Mouse (Mus musculus): ENCODE results near the gene Insr.
"Not testable (repeated sequence)": the region's sequence is repeated elsewhere in the genome, so short reads cannot be mapped to it uniquely, and the experiment has no call there.

Gene Insr

GRCm38 (mm10) chr8:3191006-3191405 lies 88.4 kb downstream of the Insr start:
- no peak for DNase-seq (ENCODE audit: low read depth, low spot score)

GRCm38 (mm10) chr8:3187456-3187855 lies 92.0 kb downstream of the Insr start:
- no peak for DNase-seq (ENCODE audit: low read depth, low spot score)

GRCm38 (mm10) chr8:3179930-3180329 lies 99.5 kb downstream of the Insr start:
- peak; percentile 10 for DNase-seq (ENCODE audit: low read depth, low spot score)

GRCm38 (mm10) chr8:3177440-3177839 lies 102.0 kb downstream of the Insr start:
- DNase-seq (ENCODE audit: low read depth, low spot score), result no peak

GRCm38 (mm10) chr8:3172246-3172645 lies 107.2 kb downstream of the Insr start:
- no peak for DNase-seq (ENCODE audit: low read depth, low spot score)

- no peak for DNase-seq (ENCODE audit: low read depth, low spot score)
These were observed 132.9 kb downstream of the Insr start for GRCm38 (mm10) chr8:3146506-3146905.

- DNase-seq (ENCODE audit: low read depth, low spot score), result not testable (repeated sequence)
These were observed 179.0 kb downstream of the Insr start for GRCm38 (mm10) chr8:3100416-3100815.

Measured in A20 (cell line).